Mouse (Mus musculus) heart, adult 9 months (tissue): ENCODE measurements around the gene Ppp1r13l.

Source experiments
- DNase-seq, 2 experiments: peaks; one replicate each; pipeline ENCODE4 v3.0.0; 2022; ENCODE audit warnings: low spot score in 2 of 2

The Ppp1r13l gene

DNA sequence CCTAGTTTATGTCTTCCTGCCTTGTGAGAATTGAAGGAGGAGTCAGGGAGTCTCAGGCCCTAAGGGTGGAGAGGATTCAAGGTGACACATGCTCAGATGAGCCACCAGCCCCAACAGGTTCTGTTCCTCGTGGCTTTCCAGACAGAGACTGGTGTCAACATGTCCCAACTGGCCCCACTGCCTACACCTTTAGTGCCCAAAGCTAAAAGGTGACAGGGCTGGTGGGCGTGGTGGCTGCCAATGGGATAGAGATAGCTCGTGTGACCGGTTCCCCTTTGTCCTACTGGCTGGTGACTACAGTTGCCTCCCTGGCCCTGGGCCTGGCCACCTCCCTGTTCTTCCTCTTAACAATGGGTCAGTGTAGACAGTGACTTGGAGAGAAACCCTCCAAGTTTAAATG, 5.8 kb downstream of the Ppp1r13l start:
- no peak for DNase-seq

DNA sequence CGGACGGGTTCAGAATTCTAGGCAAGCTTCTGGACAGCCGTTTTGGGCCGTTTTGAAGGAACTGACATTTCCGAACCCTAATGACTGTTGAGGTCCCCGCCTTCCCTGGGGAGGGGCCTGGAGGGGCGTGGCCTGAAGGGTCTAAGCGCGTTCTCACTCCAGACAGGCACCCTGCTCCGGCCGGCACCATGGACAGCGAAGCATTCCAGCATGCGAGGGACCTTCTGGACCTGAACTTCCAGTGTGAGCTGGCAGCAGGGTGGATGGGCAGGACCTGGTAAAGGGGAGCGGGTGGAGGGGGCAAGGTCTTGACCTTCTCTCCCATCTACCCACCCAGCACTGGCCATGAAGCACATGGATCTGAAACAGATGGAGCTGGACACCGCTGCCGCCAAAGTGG, 8.8 kb downstream of the Ppp1r13l start:
- DNase-seq = no peak

DNA sequence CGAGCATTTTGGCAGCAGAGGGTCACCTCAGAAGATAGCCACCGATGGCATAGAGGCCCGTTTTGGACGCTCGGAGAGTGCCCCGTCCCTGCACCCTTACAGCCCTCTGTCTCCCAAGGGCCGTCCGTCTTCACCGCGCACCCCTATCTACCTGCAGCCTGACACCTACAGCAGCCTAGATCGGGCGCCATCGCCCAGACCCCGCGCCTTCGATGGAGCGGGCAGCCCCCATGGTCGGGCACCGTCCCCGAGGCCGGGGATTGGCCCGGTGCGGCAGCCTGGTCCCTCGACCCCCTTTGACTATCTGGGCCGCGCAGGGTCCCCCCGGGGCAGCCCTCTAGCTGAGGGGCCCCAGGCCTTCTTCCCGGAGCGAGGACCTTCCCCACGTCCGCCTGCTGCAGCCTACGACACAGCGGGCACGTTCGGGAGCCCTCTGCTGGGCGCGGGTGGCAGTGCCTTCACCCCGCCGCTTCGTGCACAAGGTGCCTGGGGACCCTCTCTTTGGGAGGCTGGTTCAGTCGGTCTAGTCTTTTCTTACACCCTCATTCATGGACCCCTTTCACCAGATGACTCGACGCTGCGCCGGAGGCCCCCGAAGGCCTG, 10.4 kb downstream of the Ppp1r13l start:
- peak in 1 of 2 experiments; percentile 33 for DNase-seq

DNA sequence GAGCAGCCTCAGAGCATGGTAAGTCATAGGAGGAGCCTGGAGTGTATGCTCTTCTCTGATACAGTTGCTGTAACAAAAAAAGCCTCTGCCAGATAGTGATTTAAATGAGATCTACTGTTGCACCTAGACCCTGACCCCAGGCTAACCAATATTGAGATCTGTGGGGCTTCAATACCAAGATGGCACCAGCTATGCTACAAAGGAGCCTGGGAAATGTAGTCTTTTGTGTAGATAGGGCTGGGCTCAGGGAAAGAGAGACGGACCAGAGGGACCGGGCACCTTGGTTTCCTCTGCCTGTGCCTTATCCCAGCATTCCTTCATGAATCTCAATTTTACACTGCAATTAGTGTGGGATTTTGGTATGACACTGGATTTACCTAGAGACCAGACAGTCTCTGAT, 13.8 kb downstream of the Ppp1r13l start:
- no peak for DNase-seq

DNA sequence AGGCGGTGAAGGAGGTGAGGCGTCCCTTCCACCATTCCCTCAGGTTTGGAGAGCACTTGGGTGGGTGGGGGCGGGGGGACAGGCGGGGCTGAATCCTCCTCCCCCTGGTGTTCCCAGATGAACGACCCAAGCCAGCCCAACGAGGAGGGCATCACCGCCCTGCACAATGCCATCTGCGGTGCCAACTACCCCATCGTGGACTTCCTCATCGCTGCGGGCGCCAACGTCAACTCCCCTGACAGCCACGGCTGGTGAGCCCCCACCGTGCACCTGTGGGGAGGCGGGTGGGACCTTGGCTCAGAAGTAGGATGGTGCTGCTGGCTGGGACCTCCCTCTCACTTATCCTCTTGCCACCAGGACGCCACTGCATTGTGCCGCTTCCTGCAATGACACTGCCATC, 15.8 kb downstream of the Ppp1r13l start:
- DNase-seq = no peak

DNA sequence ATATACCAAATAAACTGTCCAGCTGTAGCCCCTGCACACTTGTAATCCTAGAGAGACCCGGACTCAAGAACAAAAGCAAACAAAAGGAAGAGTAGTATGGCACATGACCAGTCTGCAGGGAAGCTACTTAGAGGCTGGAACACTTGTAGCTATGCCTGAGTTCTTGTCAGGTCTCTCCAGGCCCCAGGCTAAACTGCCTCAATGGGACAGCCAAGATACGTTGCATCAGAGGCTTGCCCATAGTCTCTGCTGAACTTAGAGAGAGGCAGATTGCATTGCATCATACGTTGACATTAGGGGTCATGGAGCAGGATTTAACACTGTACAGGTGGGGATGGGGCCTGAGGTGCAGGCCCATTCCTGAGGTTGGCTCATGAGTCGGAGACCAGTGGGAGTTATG, 16.5 kb downstream of the Ppp1r13l start:
- DNase-seq = no peak

DNA sequence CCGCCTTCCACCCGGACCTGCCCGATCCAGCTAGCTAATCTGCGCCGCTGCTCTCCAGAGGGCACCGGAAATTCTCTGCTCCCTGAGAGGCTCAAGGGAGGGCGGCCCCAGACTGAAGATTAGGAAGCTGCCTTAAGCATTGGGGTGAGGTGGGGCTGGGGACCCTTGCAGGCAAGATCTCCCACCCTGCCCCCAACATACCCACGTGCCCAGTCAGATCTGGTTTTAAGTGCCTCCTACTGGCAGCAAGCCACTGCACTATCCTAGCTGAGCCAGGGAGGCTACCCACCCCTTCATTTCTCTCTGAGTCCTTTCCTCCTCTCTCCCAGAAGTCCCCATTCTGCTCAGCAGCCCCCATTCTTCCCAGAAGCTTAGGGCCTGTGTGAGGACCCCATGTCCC, 18.5 kb downstream of the Ppp1r13l start:
- no peak for DNase-seq

DNA sequence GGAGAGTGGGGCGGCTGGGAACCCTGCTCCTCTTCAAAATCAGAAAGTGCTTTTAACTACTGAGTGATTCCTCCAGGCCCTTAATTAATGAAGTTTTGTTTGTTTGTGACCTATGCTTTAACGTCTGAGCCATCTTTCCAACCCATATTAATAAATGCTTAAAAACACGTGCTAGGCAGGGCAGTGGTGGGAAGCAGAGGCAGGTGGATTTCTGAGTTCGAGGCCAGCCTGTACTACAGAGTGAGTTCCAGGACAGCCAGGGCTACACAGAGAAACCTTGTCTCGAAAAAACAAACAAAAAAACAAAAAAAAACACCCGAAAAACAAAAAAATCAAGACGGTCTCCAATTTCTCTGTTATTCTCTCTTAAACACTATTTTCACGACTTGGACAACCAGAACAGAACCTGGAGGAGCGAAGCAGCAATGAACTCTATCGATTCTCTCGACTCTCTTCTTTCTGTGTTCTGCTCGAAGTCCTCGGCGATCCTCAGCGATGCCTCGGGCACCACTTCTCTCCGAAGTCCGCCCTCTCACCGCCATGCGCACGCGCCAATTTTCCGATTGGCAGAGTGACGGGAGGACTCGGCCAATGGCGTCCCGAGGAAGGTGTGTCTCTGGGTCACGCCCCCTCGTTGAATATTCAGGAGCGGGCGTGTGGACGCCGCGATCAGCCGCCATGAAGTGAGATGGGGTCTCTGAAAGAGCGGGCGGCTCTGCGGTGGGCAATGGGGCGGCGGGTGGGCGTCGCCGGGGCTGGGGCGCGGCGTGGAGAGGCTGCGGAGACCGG, 22.0 kb downstream of the Ppp1r13l start, which contains the start of gene Ercc2:
TSS of gene Ercc2 (plus strand) at position 634 of the 789 bp plus-strand sequence.
- DNase-seq = peak; percentile 96 to 98

DNA sequence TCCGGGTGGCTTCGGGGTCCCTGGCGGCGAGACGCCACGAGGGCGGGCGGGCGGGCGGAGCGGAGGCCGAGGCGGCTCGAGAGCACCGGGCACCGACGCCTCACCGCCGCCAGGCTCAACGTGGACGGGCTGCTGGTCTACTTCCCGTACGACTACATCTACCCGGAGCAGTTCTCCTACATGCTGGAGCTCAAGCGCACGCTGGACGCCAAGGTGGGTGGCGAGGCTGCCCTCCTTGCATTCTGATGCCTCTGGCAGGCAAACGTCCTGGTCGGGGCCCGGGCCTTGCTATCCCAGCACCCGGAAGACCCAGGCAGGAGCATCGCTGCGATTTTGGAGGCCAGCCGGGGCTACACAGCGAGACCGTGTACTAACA, 22.6 kb downstream of the Ppp1r13l start:
- DNase-seq = no peak

DNA sequence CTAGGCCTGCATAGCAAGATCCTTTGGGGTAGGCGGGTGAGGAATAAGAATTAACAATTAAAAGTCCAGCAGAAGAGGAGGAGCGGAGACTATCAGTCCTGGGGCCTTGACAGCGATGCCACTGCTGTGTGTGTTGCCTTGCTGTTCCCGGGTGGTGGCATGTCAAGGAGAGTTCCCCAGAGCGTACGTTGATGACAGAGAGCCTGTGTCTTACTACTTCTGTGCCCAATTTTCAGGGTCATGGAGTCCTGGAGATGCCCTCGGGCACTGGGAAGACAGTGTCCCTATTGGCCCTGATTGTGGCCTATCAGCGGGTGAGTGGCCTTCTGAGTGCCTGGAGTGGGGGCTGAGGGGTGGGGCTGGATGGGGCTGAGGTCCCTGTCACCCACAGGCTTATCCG, 24.2 kb downstream of the Ppp1r13l start:
- no peak for DNase-seq

DNA sequence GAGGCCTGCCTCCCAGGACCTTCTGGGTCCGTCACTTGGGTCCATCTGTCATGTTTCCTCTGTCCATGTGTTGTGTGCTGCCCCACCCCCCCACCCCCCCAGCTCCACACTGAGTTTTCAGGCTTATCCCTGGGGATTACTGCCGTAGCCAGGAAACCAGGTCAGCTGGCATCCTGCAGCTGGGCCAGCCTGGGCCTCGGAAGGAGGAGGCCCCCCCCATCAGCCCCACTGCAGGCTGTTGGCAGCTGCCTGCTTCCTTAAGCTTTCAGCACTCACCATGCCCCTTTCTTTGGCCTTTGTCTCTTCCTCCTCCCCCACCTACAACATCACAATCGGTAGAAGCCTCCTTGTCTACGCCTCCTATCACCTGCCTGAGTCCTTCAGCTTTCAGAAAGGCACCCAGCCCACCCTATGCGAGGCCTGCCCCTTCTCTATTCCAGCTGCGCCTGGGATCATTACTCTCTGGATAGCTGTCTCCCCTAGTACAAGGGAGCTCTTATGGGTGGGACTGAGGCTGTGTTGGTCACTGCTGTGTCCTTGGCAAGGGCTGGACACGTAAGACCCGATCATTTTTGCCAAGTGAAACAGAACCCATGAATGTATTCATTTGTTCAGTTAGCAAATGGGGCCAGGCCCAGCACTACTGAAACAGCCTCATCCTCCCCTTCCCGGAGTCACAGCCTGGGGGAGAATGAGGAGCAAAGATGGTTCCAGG, 29.3 kb downstream of the Ppp1r13l start:
- no peak for DNase-seq

DNA sequence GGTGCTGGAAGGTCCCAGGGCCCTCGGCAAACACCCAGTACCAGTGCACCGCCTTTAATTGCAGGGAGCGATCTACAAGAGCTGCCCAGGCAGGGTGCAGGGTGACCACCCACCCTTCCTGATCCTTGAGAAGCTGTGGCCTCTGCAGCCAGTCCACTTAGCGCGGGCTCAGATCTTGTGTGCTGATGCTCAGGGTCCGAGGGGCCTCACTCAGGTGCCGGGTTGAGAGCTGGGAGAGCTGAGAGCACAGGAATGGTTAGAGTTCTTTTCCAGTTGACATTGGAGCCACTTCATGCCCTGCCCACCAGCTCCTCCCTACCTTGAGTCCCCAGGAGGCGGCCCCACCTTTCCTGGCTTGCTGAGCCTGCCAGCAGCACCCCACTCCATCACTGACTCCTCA, 34.9 kb downstream of the Ppp1r13l start:
- DNase-seq = no peak

DNA sequence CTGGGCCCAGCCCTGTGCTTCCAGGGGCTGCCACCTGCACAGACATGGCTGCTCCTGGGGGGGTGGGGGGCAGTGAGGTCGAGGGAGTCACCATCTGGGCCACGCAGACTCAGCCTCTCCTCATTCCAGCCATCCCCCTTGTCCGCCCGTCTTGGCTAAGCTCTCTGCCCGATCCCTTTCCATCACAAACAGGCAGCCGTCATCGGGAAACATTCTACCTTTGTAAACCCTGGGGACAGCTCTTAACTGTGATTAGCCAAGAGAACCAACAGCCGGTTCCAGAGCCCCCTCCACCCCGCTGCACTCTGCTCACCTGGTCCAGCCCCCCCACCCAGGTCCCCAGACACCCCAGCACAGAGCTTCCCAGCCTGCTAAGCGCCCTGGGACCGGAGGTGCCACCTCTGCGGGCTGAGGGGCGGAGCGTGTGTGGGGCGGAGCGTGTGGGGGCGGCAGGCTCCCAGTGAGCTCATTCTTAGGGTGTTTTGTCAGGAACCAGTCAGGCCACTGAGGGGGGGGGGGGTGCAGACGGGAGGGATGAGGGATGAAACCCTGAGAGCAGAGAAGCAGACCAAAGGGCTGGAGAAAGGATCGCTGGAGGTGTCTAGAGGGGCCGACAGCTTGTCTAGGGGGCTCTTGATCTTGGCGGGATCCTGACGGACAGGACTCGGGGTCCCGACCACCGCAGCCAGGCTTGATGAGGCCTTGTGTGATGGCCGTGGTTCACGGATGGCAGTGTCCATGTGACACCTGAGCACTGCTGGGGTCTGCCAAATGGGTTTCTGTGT, 40.1 kb downstream of the Ppp1r13l start:
- DNase-seq = no peak

DNA sequence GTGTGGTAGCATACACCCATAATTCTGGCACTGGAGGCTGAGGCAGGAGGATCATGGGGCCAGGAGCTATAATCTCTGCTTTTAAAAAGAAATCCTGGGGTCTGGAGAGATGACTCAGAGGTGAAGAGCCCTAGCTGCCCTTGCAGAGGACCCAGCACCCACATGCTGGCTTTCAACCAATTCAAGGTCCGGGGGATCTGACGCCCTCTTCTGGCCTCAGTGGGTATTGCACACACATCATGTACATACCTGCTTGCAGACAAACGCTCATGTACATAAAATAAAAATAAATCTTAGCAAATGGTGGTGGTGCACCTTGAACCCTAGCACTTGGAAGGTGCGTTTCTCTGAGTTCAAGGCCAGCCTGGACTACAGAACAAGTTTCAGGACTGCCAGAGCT, 41.4 kb downstream of the Ppp1r13l start:
- DNase-seq = no peak

DNA sequence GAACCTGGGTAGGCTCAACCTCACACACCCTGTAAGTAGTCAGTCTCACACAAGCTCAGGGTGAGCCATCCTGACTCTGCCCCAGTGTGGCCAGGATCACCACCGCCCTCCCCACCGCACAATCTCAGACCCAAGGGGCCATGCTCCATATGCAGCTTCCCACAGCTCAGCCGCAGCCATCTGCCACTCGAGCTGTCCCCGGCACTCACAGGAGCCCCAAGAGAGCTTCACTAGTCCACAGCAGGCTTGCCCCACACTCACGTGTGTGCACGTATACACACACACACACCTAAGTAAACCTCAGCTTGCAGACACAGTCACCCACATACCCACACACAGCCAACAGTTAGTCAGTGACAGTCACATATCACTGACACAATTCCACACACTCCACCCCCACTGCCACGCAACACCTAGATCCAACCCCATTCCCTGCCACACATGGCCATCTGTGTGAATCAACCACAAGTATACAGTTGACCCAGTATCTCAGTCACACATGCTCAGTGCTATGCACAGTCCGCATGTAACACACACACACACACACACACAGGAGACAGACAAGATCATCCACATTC, 43.1 kb downstream of the Ppp1r13l start:
- DNase-seq = no peak

DNA sequence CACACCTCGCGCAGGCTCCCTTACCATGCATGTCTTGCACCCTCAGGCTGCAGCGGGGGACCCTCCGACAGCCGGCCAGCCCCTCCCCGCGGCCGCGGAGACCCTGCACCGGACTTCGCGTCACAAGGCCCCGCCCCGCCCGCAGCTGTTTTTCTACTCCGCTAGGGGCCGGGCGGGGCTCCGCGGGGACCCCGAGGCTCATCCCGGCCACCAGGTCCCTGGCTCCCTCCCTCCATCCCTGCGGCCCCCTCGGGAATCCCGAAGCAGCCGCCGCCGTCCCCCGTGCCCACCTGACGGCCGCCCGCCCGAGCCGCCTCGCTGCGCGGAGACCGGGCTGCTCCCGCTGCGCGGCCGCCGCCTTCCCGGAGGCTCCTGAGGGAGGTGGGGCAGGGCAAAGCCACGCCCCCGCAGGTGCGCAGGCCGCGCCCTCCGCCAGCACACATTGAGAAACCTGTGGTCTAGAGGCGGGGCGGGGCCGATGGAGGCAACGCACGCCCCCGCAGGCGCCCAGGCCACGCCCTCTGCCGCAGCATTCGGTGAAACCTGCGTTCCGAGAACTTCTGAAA, 44.3 kb downstream of the Ppp1r13l start, which contains the start of gene Klc3:
TSS of gene Klc3 (minus strand) at position 374 of the 566 bp plus-strand sequence.
- no peak for DNase-seq

DNA sequence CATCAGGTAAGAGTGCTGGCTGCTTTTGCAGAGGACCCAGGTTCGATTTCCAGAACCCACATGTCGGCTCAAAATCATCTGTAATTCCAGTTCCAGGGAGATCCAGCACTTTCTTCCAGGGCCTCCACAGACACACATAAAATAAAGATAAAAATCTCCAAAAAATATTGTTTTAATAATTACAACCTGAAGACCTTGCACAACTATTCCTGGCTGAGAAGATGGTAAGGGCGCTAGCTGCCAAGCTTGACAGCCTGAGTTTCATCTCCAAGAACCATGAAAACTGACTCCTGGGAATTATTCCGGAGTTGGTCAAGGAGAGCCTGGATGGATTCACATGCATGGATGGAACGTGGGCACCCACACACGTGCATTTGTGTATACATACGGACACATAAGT, 44.9 kb downstream of the Ppp1r13l start, which contains the start of gene Ckm:
TSS of gene Ckm (plus strand) at position 301 of the 400 bp plus-strand sequence.
- DNase-seq = no peak

DNA sequence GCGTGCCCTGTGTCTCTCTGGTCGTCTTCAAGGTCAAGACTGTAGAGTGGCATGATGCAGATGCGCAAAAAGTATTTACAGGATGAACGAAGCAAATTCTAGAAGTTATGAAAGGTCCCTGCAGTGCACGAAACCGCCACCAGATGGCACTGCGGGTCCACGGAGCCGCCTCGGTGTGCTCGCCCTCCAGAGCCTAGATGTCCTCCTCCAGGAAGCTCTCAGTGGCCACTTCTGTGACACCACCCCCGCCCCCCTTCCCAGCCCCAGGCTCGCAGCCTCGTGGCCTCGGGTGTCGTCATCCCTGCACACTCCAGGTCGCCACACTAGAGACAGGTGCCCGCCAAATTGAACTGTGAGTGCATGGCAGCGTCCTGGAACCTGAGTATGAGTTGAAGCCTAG, 45.9 kb downstream of the Ppp1r13l start:
- DNase-seq = peak; percentile 33 to 73

DNA sequence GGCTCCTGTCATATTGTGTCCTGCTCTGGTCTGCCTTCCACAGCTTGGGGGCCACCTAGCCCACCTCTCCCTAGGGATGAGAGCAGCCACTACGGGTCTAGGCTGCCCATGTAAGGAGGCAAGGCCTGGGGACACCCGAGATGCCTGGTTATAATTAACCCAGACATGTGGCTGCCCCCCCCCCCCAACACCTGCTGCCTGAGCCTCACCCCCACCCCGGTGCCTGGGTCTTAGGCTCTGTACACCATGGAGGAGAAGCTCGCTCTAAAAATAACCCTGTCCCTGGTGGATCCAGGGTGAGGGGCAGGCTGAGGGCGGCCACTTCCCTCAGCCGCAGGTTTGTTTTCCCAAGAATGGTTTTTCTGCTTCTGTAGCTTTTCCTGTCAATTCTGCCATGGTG, 50.2 kb downstream of the Ppp1r13l start:
- DNase-seq = peak; percentile 27 to 29

DNA sequence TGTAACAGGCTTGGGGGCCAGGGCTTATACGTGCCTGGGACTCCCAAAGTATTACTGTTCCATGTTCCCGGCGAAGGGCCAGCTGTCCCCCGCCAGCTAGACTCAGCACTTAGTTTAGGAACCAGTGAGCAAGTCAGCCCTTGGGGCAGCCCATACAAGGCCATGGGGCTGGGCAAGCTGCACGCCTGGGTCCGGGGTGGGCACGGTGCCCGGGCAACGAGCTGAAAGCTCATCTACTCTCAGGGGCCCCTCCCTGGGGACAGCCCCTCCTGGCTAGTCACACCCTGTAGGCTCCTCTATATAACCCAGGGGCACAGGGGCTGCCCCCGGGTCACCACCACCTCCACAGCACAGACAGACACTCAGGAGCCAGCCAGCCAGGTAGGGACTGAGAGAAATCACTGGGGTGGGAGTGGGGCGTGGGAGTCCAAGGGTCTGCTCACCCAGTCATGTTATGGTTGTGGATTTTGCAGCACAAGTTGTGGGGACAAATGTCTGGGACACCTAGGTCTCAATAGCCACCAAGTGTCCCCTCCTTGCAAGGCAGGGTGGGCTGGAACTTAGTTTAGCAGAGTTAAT, 51.3 kb downstream of the Ppp1r13l start:
- peak; percentile 85 to 89 for DNase-seq

DNA sequence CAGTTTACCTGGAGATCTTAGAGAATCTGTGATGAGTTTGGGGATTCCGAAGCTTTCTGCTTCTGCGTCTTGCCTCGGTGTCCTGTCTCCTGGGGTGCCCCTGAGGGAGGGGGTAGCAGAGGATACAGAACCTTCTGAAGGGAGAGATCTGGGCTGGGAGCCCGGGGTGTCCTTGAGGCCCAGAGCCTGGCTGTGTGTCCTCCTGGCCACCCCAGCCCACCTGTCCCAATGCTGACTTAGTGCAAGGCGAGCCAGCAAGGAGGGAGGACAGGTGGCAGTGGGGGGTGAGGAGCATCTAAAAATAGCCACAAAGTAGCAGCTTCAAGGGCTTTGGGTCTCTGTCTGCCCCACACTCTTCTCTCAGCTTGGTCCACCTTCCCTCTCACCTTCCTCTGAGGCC, 52.2 kb downstream of the Ppp1r13l start:
- DNase-seq = peak; percentile 37
